Mouse (Mus musculus): ENCODE results near the gene Zfp459. TPM values are rescaled to one million over a fixed set of nuclear protein-coding genes. Genes with fewer than 3 reads are reported as not detected.
"Not testable (repeated sequence)": the region's sequence is repeated elsewhere in the genome, so short reads cannot be mapped to it uniquely, and the experiment has no call there.

Gene Zfp459
- total RNA-seq (2014; rRNA removed): 0.78 and 3.0 TPM in 2 replicates
- 0.63 and 1.6 TPM in 2 replicates for polyA plus RNA-seq (2015; fragmentation: Nextera tagmentation; extraction: Ambion mirVana)

DNA sequence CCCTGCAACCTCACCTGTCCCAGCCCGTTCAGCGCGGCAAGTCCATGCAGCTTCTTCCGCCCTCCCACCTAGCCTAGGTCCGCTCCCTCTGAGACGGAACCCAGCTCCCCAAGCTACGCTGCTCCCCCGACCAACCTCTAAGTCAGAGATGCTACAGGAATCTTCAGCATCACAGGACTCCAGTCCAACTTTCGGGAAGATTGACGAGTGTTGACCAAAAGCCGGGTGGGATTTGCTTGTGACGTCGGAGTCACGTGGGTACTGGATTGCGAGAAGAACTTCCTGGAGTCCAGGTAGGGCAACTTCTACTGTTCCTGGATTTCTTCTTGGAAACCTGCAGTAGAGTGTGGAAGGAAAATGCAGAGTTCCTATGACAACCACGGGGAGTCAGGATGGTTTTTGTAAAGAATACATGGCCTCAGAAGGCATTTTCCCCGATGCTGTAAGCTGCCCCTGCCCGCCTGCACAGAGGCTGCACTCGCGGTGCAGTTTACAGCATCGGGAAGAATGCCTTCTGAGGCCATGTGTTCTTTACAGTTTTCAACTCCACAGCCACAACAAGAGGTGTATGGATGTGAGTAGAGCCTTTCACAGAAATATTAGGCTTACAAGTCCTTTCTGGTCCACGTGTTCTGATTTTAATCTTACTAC, at the start of gene Zfp459:
Zfp459 (minus strand) TSS at position 212 of the 651 bp plus-strand sequence.
- DNase-seq (ENCODE audit: low spot score): peak; percentile 54
- H3K36me3 ChIP-seq (ENCODE audit: insufficient read depth, low read length): no peaks in the 10 kb centered on the region
- TF ChIP-seq CTCF (IDR thresholded peaks at IDR 0.05; ENCODE audit: low read depth): no peak
- 2% methylated on average over 22 of the region's 22 CpGs for WGBS
- no peaks in the 10 kb centered on the region for H3K27me3 ChIP-seq (ENCODE audit: insufficient read depth, low read length)
- ATAC-seq: peak; percentile 89
- H3K9me3 ChIP-seq (ENCODE audit: low read length): no peaks in the 10 kb centered on the region
- peak within 1 kb of the TSS; percentile 43 for H3K9ac ChIP-seq (replicated peaks; ENCODE audit: low read length)
- H3K27ac ChIP-seq: no peak within 1 kb of the TSS
- peak within 1 kb of the TSS; percentile 52 for H3K4me3 ChIP-seq (ENCODE audit: low read length)
- peak within 1 kb of the TSS; percentile 93 for H3K4me2 ChIP-seq (ENCODE audit: low read depth, low read length)
- no peaks in the 10 kb centered on the region for H3K4me1 ChIP-seq (ENCODE audit: insufficient read depth, low read length)

- no peak for TF ChIP-seq CTCF (IDR thresholded peaks at IDR 0.05; ENCODE audit: low read depth)
- no peak overlapping the region for H3K9ac ChIP-seq (replicated peaks; ENCODE audit: low read length)
- peaks cover 6% of the 10 kb centered on the region for H3K36me3 ChIP-seq (ENCODE audit: insufficient read depth, low read length)
- 92% methylated on average over 3 of the region's 3 CpGs for WGBS
- ATAC-seq (no peak), DNase-seq (ENCODE audit: low spot score) (no peak)
- no peak overlapping the region for H3K4me2 ChIP-seq (ENCODE audit: low read depth, low read length)
- no peak overlapping the region for H3K4me3 ChIP-seq (ENCODE audit: low read length)
- H3K27ac ChIP-seq: no peak overlapping the region
- no peaks in the 10 kb centered on the region for H3K9me3 ChIP-seq (ENCODE audit: low read length)
- H3K27me3 ChIP-seq (ENCODE audit: insufficient read depth, low read length): no peaks in the 10 kb centered on the region
- H3K4me1 ChIP-seq (ENCODE audit: insufficient read depth, low read length): no peaks in the 10 kb centered on the region
Measured at GRCm38 (mm10) chr13:67469274-67469673, 48.1 kb upstream of the Zfp459 start.

DNA sequence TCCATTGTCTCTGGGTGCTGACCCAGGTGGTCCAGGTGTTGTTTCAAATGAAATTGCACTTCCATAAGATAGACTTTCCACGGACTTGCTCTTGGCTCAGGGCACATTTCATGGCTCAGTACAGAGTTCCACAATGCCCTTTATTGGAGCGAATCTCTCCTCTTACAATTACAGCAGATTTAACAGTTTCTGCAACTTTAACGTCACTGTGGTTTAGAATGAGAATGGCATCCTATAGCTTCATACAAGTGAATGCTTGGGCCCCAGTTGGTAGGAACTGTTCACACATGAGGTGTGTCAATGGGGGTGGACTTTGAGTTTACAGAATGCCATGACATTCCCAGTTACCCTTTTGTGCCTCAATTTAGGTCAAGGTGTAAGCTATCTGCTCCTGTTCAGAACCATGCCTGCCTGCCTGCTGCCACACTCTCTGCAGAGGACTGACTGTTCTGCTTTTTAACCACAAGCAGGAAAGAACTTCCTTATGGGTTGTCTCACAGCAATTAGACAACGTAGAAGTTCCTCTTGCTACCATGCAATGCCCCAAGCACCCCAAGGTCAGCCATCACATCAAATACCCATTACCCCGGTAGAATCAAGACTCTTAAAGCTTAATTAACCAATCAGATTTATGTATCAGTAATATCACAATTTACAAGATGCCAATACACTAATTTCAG, 42.4 kb upstream of the Zfp459 start:
- not testable (repeated sequence) for H3K9ac ChIP-seq (replicated peaks; ENCODE audit: low read length); H3K27ac ChIP-seq; H3K36me3 ChIP-seq (ENCODE audit: insufficient read depth, low read length); H3K27me3 ChIP-seq (ENCODE audit: insufficient read depth, low read length); H3K4me2 ChIP-seq (ENCODE audit: low read depth, low read length); DNase-seq (ENCODE audit: low spot score); H3K4me3 ChIP-seq (ENCODE audit: low read length); ATAC-seq; H3K4me1 ChIP-seq (ENCODE audit: insufficient read depth, low read length); H3K9me3 ChIP-seq (ENCODE audit: low read length)
- 83% methylated on average over 2 of the region's 5 CpGs for WGBS

GRCm38 (mm10) chr13:67452021-67452309, 30.7 kb upstream of the Zfp459 start:
- Histone ChIP-seq H3K9ac (replicated peaks; ENCODE audit: low read length) (peak overlapping the region; percentile 51), H3K4me2 (ENCODE audit: low read depth, low read length) (peak overlapping the region; percentile 73), H3K27ac (peak overlapping the region; percentile 15; the same call in 1 of the 2 replicates), H3K9me3 (ENCODE audit: low read length) (no peaks in the 10 kb centered on the region), H3K4me1 (ENCODE audit: insufficient read depth, low read length) (no peaks in the 10 kb centered on the region), H3K36me3 (ENCODE audit: insufficient read depth, low read length) (0 out of 2 replicates have a peak, but pooled peaks cover 2% of the 10 kb centered on the region), H3K27me3 (ENCODE audit: insufficient read depth, low read length) (no peaks in the 10 kb centered on the region), H3K4me3 (ENCODE audit: low read length) (peak overlapping the region; percentile 55)
- TF ChIP-seq CTCF (IDR thresholded peaks at IDR 0.05; ENCODE audit: low read depth): no peak
- 6% methylated on average over 3 of the region's 3 CpGs for WGBS
- DNase-seq (ENCODE audit: low spot score) (peak; percentile 1), ATAC-seq (0 out of 2 replicates have a peak, but pooled peaks have one; percentile 3)

GRCm38 (mm10) chr13:67451172-67452020, 30.2 kb upstream of the Zfp459 start, which contains the start of gene Zfp874a:
Zfp874a (minus strand) TSS chr13:67451624.
- Histone ChIP-seq H3K27ac (peak within 1 kb of the TSS; percentile 20; the same call in 1 of the 2 replicates), H3K9ac (replicated peaks; ENCODE audit: low read length) (peak within 1 kb of the TSS; percentile 51), H3K9me3 (ENCODE audit: low read length) (no peaks in the 10 kb centered on the region), H3K36me3 (ENCODE audit: insufficient read depth, low read length) (peaks cover 7% of the 10 kb centered on the region; the same call in 1 of the 2 replicates), H3K4me1 (ENCODE audit: insufficient read depth, low read length) (no peaks in the 10 kb centered on the region), H3K27me3 (ENCODE audit: insufficient read depth, low read length) (no peaks in the 10 kb centered on the region), H3K4me3 (ENCODE audit: low read length) (peak within 1 kb of the TSS; percentile 55), H3K4me2 (ENCODE audit: low read depth, low read length) (peak within 1 kb of the TSS; percentile 73)
- ATAC-seq: peak; percentile 97
- TF ChIP-seq CTCF (IDR thresholded peaks at IDR 0.05; ENCODE audit: low read depth): no peak
- DNase-seq (ENCODE audit: low spot score): peak; percentile 93
- under 1% methylated on average over 20 of the region's 20 CpGs for WGBS

DNA sequence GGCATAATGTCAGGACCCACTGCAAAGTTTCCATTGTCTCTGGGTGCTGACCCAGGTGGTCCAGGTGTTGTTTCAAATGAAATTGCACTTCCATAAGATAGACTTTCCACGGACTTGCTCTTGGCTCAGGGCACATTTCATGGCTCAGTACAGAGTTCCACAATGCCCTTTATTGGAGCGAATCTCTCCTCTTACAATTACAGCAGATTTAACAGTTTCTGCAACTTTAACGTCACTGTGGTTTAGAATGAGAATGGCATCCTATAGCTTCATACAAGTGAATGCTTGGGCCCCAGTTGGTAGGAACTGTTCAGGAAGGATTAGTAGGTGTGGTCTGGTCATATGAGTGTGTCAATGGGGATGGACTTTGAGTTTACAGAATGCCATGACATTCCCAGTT, 15.9 kb upstream of the Zfp459 start:
- H3K27me3 ChIP-seq (ENCODE audit: insufficient read depth, low read length); H3K9me3 ChIP-seq (ENCODE audit: low read length); H3K4me1 ChIP-seq (ENCODE audit: insufficient read depth, low read length); H3K27ac ChIP-seq; H3K9ac ChIP-seq (replicated peaks; ENCODE audit: low read length); ATAC-seq; H3K4me3 ChIP-seq (ENCODE audit: low read length); H3K4me2 ChIP-seq (ENCODE audit: low read depth, low read length); DNase-seq (ENCODE audit: low spot score); H3K36me3 ChIP-seq (ENCODE audit: insufficient read depth, low read length): not testable (repeated sequence)
- whole genome bisulfite sequencing: 100% methylated on average over 1 of the region's 3 CpGs
